Mouse (Mus musculus): Measurements from ENCODE around the gene Gdf11.

DNA sequence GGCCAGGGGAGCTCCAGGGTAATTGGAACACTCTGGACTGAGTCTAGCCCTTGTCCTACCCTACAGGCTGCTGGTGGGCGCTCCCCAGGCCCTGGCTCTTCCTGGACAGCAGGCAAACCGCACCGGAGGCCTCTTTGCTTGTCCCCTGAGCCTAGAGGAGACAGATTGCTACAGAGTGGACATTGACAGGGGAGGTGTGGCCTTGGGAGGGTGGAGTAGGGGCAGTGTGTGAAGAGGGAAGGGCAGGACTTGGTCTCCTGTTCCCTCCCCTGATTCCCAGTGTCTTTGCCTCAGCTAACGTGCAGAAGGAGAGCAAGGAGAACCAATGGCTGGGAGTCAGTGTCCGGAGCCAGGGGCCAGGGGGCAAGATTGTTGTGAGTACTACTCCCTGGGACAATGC lies 47.5 kb upstream of the Gdf11 start:
- TF ChIP-seq CTCF (IDR thresholded peaks at IDR 0.05; ENCODE audit: borderline replicate concordance, extremely low read depth, insufficient read depth, insufficient read length), result no peak
- no peak for TF ChIP-seq POLR2A (IDR thresholded peaks at IDR 0.05; ENCODE audit: borderline replicate concordance, extremely low read depth, insufficient read depth, insufficient read length, poor library complexity, severe bottlenecking)

All from brain, embryonic 14.5 days (tissue).